Mouse (Mus musculus): ENCODE results near the gene Rras.

Rras gene

GRCm38 (mm10) chr7:45027761-45028160 lies 10.0 kb downstream of the Rras start:
- no peak for DNase-seq (ENCODE audit: low spot score)

GRCm38 (mm10) chr7:45028351-45028750 lies 10.6 kb downstream of the Rras start:
- no peak for DNase-seq (ENCODE audit: low spot score)

DNA sequence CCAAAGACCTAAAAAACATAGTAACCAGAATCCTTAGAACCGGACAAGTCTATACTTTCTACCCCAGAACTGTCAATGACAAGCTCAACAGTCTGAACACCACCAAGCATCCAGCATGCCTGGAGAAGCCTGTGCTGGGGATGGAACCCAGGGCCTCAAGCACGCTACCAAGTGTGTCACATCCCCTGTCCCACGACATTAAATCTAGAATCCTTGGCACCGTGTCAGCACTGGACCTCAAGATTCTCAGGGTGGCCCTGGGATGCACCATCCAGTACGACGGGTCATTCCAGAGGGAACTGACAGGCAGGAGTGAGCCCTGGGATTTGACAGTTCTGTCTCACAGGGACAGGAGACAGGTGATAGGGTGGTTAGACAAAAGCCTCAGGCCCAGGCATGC lies 12.2 kb downstream of the Rras start:
- no peak for DNase-seq (ENCODE audit: low spot score)

- DNase-seq (ENCODE audit: low spot score): no peak
These were observed 13.1 kb downstream of the Rras start for GRCm38 (mm10) chr7:45030857-45031256.

- no peak for DNase-seq (ENCODE audit: low spot score)
These were observed 16.1 kb downstream of the Rras start for GRCm38 (mm10) chr7:45033722-45034359.

- DNase-seq (ENCODE audit: low spot score): no peak
These were observed 17.9 kb downstream of the Rras start for GRCm38 (mm10) chr7:45035631-45036030.

- DNase-seq (ENCODE audit: low spot score): no peak
These were observed 18.9 kb downstream of the Rras start for GRCm38 (mm10) chr7:45036702-45037101.

DNA sequence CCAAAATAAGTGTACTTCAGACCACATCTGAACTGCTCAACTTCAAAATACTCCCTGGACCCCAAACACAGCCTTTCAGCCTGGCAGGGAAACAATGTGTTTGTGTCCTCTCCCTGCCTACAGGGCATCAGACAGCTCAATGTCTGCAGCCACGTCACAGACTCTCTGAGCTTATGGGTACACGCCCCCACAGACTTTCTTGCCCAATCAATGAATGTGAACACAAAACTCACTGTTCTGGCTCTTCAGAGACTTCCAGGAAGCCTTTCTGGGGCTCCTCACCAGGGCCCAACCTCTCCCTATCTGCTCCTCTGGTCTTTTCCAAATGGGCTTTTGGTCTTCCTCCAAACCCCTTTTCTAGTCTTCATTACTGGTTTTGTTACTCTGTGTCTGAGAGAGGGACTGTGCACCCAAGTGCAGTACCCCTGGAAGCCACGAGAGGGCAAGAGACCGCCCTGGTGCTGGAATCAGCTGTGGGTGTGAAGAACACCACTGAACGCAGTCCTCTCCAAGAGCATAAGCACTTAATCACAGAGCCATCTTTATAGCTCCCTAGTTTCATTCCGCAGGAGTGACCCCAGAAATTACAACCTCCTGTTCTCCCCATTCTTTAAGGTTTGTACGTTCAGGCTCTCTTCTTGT lies 20.1 kb downstream of the Rras start:
- peak; percentile 68 for DNase-seq (ENCODE audit: low spot score)

DNA sequence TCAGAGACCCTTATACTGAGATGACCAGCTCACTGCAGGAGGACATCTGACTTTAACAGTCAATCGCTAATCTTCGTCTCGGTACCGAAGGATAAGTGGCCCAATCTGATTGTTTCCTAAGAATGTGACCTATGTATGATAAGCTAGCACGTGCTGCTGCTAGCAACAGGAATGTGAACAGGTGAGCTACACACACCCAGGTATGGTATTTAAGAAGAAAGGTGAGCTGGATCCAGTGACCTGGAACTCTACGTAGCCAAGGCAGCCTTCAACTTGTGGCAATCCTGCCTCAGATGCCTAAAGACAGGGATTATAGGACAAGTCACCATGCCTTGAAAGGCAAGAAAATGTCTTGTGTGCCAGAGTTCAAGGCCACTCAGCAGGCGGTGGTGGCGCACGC lies 20.6 kb downstream of the Rras start:
- no peak for DNase-seq (ENCODE audit: low spot score)

DNA sequence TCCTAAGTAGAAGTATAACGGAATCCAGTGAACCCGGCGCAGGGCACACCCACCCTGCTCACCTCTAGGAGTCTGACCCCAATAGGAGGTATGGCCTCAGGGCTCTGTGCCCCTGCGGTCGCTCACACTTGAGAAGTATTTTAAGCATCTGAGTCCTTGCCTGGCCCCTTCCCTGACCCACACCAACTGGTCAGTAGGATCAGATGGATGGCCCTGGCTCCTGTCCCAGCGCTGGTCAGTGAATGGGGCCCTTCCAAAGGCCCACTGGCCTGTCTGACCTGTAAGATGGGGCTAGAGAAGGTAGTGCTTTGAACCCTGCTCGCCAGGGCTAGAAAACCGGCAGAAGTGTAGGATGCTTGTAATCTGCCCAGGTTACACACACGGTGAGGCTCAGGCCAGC lies 23.1 kb downstream of the Rras start:
- DNase-seq (ENCODE audit: low spot score): no peak

DNA sequence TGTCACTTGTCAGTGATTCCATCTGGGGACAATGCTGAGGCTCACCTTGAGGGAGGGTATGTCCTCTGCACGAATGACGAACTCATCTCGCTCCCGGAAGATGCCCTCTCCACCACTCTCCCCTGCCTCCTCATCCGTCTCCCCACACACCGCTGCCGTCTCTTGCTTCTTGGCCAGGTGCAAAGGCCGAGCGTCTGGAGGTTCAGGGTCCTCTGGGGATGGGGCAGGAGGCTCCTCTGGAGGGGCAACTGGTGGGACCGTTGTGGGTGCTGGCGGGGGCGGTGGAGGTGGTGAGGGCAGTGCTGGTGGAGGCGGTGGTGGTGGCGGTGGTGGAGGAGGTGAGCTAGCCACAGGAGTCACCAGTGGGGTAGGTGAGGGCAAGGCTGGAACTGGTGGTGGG lies 25.5 kb downstream of the Rras start:
- no peak for DNase-seq (ENCODE audit: low spot score)

DNA sequence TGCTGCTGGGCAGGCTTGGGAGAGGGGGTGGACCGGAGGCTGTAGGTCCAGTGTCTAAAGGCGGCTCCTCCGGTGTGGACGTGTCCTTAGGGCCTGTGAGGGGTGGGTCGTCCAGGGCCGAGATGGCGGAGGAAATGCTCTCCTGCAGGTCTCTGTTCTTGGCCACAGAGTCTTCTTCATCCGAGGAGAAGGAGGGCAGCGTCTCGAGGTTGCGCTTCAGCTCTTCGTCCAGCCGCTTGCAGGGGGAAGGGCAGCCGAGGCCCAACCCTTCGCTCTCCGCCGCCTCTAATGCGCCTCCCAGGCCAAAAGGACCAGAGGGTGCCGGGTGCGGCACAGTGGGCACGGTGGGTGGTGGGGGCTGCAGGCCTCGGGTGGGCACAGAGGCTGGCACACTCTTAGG lies 28.0 kb downstream of the Rras start:
- no peak for DNase-seq (ENCODE audit: low spot score)

GRCm38 (mm10) chr7:45046853-45047350 lies 29.1 kb downstream of the Rras start:
- no peak for DNase-seq (ENCODE audit: low spot score)

GRCm38 (mm10) chr7:45047491-45047890 lies 29.7 kb downstream of the Rras start:
- DNase-seq (ENCODE audit: low spot score): no peak

DNA sequence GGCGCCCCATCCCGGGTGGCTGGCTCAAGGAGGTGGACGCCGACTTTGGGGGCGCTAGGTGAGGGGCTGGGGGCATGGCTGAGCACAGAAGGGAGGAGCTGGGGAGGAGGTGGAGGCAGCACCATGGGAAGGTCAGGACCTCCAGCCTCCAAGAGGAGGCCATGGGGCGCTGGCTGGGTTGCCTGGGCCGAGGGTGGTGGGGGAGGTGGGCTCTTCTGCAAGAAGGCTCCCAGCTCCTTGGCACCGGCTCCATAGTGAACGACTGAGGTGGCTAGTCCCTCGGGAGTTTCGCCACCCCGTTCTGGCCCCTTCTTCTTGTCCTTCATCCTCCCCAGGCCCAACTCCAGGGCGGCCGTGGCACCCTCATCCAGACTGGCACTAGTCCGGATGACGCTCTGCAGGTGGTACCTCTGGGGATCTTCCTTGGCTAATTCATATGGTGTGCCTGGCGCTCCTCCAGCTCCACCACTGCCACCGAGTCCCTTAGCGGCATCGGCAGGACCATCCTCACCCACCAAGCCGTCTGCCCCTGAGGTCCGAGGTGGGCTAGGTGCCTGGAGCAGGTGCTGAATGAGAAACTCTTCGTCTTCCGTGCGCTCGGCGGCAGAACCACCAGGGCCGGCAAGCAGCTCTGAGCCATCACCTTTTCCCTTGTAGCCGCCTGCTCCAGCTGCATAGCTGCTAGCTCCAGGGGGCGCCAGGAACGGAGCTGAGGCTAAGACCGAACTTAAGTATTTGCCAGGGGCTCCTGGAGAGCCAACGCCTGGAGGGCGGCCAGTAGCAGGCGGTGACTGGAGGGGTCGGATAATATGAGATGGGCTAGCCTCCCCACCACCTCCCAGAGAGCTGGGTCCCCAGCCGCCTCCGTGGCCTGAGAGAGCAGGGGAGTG lies 30.5 kb downstream of the Rras start:
- no peak for DNase-seq (ENCODE audit: low spot score)

DNA sequence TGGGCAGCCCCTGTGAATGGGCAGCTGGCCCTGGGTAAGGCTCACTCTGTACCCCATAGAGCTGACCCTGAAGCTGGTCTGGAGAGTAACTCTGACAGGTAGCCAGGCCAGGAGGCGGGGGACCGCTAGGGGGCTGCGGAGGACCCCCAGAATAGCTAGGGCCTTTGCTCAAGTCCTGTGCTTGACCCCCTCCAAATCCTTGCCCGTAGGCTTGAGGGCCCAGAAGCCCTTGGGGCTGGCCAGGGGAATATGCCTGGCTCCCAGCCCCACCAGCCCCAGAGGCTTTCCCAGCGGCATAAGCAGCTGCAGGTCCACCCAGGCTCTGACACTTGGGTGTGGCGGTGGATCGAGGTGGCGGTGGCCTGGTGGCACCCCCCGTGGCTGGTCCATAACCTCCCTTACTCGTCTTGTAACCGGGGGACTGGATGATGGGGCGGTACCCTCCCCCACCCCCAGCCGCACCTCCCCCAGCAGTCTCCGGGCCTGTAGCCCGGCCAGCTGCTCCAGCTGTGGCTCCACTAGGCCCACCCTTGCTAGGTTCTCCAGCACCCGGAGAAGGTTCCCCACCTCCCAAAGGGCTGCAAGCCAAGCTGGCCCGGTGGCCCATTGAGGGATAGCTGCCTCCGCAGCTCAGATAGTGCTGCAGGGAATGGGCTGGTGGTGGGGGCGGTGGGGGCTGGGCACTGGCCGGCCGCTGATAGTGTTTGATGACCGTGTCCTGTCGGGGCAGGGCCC lies 31.3 kb downstream of the Rras start:
- no peak for DNase-seq (ENCODE audit: low spot score)

DNA sequence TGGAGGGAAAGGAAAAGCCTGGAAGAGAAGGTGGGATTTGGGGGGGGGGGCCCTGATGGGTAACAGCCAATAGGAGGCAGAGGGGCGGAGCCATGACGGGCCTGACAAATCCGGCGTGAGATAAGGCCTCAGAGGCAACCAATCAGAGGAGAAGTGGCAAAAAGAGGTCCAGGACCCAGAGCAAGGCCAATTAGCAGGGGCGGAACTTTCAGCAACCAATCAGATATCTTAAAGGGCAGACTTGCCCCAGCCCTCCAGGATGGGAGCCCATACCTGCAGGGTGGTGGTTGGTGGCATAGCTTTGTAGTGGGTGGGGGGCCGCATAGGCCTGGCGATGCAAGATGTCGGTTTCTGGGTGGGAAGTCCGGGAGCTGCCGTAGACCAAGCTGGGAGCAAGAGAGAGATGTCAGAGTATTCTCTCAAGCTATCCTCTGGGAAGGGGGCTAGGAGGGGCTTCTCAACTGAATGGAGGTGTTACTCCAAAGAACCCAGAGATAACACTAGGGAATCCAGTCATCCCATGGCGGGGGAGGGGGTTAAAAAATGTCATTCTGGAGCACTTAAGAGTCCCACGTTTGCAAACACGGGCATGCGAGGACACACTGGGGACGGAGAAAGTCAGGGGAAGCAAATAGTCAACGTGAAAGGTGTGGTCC lies 33.3 kb downstream of the Rras start:
- DNase-seq (ENCODE audit: low spot score): peak; percentile 96

DNA sequence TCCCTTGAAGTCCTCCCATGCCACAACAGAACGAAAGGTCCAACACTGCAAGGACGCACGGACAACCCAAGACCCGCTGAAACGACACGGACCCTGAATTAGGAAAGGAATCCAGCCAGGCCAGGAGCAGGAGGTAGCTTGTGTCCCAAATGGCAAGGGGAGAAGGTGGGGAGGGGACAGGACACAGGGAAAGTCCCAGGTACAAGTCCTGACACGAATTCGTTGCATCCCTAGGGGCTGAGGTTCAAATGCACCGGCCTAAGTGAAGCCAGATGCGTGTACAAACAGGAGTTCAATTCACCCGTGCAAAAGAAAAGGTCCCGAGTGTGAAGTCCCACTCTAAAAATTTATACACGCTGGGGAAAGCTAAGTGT lies 33.8 kb downstream of the Rras start:
- DNase-seq (ENCODE audit: low spot score): no peak

- DNase-seq (ENCODE audit: low spot score): peak; percentile 36
These were observed 34.6 kb downstream of the Rras start for GRCm38 (mm10) chr7:45052181-45052861.

GRCm38 (mm10) chr7:45052862-45053116 lies 35.0 kb downstream of the Rras start, which contains the start of gene Prr12:
Gene Prr12 (minus strand): TSS chr7:45052881.
- DNase-seq (ENCODE audit: low spot score): peak; percentile 74
